Mouse (Mus musculus) lung, postnatal 10 days (tissue): ENCODE measurements around the gene Siah1b.

Experiments used
- DNase-seq: peaks from one replicate; pipeline ENCODE4 v3.0.0; 2021

Gene Siah1b

GRCm38 (mm10) chrX:164076040-164076775, at the start of gene Siah1b:
Gene Siah1b (minus strand): TSS chrX:164076493.
- DNase-seq = peak; percentile 94

GRCm38 (mm10) chrX:164123942-164124341, 47.6 kb upstream of the Siah1b start:
- DNase-seq = no peak

- DNase-seq = no peak
Measured at GRCm38 (mm10) chrX:164113744-164114143, 37.5 kb upstream of the Siah1b start.

GRCm38 (mm10) chrX:164111146-164111545, 34.9 kb upstream of the Siah1b start:
- DNase-seq = no peak

GRCm38 (mm10) chrX:164102656-164103055, 26.4 kb upstream of the Siah1b start:
- no peak for DNase-seq

- DNase-seq = no peak
Measured at GRCm38 (mm10) chrX:164102198-164102597, 25.9 kb upstream of the Siah1b start.

GRCm38 (mm10) chrX:164101483-164101882, 25.2 kb upstream of the Siah1b start:
- peak; percentile 2 for DNase-seq

GRCm38 (mm10) chrX:164095838-164096237, 19.5 kb upstream of the Siah1b start:
- DNase-seq = no peak

GRCm38 (mm10) chrX:164093435-164093834, 17.1 kb upstream of the Siah1b start:
- DNase-seq = no peak

GRCm38 (mm10) chrX:164092300-164093169, 16.2 kb upstream of the Siah1b start:
- peak; percentile 1 for DNase-seq

- no peak for DNase-seq
Measured at GRCm38 (mm10) chrX:164089916-164090315, 13.6 kb upstream of the Siah1b start.

- no peak for DNase-seq
Measured at GRCm38 (mm10) chrX:164088582-164088981, 12.3 kb upstream of the Siah1b start, which contains the start of gene Cltrn. Gene Cltrn (plus strand): TSS chrX:164088830.

- DNase-seq = no peak
Measured at GRCm38 (mm10) chrX:164082030-164082429, 5.7 kb upstream of the Siah1b start.

GRCm38 (mm10) chrX:164068968-164069367, 7.3 kb downstream of the Siah1b start:
- DNase-seq = no peak

- peak; percentile 79 for DNase-seq
Measured at GRCm38 (mm10) chrX:164066185-164066584, 10.1 kb downstream of the Siah1b start.

- DNase-seq = no peak
Measured at GRCm38 (mm10) chrX:164059070-164059469, 17.2 kb downstream of the Siah1b start.

GRCm38 (mm10) chrX:164058523-164058922, 17.8 kb downstream of the Siah1b start:
- DNase-seq = no peak

- DNase-seq = no peak
Measured at GRCm38 (mm10) chrX:164055726-164056125, 20.6 kb downstream of the Siah1b start.

GRCm38 (mm10) chrX:164046736-164047135, 29.6 kb downstream of the Siah1b start:
- no peak for DNase-seq

GRCm38 (mm10) chrX:164042069-164042468, 34.2 kb downstream of the Siah1b start:
- DNase-seq = no peak

- DNase-seq = no peak
Measured at GRCm38 (mm10) chrX:164038882-164039281, 37.4 kb downstream of the Siah1b start.

GRCm38 (mm10) chrX:164035931-164036330, 40.4 kb downstream of the Siah1b start:
- no peak for DNase-seq

- no peak for DNase-seq
Measured at GRCm38 (mm10) chrX:164035401-164035800, 40.9 kb downstream of the Siah1b start.

- DNase-seq = no peak
Measured at GRCm38 (mm10) chrX:164032526-164032925, 43.8 kb downstream of the Siah1b start.
